Mouse (Mus musculus): ENCODE results near the gene Ovca2.
A peak's percentile ranks its signal among the peaks of the same experiment; 100 is the strongest.

Ovca2 gene

DNA sequence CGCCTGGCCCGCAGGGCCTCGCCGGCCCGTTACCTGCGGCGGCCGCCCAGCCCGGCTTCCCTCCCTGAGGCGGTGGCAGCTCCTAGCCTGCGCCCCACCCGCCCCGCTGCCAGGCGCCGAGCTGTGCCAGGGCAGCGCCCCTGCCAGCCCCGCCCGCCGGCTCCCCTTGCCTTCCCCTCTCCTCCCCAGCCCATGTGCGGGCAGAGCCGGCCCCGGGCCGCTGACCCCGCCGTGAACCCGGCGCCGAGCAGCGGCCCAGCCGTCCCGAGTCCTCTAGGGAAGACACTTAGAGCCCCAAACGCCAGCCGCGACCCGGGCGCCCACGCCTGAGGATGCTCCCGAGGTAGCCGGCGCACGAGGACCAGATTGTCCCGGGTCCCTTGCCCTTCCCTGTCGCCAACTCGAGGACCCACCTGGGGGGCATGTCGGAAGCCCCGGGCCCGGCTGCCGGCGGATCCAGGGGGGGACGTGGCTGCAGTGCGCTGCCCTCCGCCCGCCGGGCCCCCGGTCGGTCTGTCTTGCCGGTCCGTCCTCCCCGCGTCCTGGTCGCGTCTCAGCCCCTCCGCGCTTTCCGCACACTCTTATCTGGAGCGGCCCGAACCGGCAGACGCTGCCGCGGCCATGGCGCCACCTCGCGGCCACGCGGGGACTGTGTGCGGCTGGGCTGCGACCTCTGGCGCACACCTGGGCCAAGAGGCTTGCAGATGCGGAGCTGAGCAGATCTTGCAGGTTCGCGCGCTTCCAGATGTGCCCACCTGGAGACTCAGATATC lies 9.9 kb downstream of the Ovca2 start:
- no peak for DNase-seq

DNA sequence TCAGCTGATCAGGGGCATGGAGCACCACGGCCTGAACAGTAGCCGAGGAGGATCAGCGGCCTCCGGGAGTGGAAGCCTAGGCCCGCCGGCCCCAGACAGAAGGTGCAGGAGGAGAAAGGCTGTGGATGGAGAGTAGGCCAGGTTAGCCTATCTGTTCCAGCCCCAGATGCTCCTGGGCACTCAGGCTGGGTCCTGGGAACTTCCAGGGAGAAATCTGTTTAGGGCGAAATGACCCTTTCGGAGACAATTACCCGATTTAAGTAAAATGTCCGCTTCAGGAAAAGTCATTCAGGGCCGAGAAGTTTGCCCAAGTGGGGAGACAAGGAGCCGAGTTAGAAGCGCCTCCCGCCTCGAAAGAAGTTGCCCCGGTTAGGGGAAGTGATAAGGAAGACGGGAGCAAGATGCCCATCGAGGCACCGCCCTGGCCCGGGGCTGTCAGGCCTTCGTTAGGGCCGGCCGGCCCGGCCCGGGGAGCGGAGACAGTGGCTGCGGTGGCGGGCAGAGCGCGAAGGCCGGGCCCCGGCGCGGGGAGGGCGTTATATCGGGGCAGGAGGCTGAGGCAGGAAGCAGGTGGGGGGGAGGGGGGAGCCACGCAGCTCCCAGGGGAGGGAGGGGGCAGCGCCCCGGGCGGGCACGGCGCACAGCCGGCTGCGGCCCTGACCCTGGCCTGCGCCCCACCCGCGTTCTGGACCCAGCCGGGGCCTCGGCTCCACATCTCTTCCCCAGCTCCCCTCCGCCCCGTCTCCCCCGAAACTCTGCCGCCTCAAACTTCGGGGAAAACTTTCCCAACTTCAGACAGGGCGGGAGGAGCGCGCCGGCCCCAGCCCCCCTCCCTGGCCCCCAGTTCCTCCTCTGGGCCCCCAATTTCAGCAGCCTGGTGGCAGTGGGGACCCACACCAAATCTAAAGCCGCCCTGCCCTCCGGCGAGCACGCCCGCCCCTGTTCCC lies 10.7 kb downstream of the Ovca2 start:
- no peak for DNase-seq

DNA sequence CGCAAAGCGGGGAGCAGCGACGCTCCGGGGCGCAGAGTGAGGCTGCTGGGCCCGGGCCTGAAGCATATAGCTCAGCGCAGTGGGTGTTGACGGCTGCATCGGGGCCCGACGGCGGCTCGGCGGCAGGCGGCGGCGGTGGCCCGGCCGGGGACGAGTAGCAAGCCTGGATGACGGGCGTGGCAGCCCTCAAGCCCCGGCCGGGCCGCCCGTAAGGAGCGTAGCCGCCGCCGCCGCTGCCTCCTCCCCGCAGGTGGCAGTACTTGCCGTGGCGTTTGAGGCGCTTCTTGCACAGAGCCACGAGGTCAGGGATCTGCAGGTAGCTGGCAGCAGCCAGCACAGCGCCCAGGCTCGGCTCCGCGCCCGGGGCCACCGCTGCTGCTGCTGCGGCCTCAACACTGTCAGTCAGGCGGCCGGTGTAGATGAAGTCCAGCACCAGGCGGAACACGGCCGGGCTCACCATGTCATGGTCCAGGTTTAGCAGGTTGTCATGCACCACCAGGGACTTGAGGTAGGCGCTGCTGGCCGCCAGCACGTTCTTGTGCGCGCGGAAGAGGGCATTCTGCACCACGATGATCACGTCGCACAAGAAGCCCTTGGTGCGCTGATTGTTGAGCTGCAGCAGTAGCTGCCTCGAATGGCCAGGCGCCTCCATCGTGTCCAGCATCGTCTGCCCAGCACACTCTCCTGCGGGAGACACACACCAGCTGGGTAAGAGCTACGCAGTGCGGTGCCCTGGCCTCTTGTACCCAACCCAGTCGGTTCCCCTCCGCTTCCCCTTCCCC lies 11.6 kb downstream of the Ovca2 start:
- DNase-seq = no peak

- DNase-seq = no peak
Measured at GRCm38 (mm10) chr11:75166193-75166842, 12.3 kb downstream of the Ovca2 start.

DNA sequence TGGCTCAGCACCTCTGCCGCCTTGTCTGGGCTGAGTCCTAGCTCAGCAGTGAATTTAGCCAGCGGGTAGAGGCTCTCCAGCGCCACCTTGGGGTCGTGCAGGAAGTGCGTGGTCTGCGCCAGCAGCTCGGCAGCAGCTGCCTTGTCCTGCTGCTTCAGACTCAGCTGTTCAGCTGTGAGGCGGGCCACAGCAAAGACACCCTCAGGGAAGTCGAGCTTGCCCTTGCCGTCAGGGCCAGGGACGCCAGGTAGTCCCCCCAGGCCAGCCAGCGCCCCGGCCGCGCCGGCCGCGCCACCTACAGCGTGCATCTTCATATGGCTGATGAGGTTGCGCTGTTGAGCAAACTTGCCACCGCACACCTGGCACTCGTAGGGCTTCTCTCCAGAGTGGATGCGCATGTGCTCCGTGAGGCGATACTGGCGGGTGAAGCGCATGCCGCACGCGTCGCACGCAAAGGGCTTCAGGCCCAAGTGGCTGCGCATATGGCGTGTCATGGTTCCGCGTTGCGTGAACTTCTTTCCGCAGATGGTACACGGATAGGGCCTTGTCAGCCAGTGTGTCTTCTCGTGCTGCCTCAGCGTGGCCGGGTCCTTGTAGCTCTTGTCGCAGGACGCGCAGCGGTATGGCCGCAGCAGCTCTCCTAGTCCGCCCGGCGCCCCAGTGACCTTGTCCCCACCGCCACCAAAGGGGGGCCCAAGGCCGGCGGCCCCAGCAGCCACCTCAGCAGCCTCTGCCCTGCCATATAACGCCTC lies 13.0 kb downstream of the Ovca2 start:
- DNase-seq = peak; percentile 63

DNA sequence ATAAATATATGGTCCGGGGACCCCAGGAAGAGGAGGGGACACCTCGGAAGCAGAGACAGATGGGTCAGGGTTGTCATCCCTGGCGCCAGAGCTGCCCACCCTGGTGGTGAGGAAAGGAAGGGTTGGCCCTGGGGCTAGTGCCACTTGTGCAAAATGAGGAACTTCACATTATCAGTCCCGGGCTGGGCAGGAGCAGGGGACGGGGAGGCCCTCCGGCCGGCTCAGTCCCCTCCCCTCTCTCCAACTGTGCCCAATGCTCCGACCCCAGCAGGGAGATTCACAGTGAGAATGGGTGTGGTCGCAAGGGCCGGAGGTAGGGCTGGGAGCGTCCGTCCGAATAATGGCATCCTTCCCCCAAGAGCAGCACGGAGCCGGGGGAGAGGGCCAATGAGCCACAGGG lies 13.9 kb downstream of the Ovca2 start:
- DNase-seq = no peak

GRCm38 (mm10) chr11:75164051-75164450 lies 14.6 kb downstream of the Ovca2 start:
- DNase-seq = no peak

DNA sequence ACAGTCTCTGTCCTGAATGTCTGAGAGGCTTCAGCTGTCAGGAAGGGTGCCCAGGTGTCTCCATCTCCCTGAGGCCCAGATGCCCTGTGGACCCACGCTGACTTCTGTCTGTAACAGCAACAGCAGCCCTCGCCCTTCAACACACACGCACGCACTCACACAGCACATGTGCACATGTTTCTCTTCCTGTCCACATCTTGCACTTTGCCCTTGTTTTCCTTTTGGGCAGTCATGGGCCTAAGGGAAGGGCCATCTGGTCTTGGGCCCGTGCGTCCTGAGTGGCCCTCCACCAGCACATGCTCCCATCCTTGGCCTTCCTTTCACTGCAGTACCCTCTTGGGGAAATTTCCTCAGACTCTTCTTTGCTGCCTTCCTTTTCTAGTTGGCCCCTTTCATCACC lies 15.3 kb downstream of the Ovca2 start:
- no peak for DNase-seq

DNA sequence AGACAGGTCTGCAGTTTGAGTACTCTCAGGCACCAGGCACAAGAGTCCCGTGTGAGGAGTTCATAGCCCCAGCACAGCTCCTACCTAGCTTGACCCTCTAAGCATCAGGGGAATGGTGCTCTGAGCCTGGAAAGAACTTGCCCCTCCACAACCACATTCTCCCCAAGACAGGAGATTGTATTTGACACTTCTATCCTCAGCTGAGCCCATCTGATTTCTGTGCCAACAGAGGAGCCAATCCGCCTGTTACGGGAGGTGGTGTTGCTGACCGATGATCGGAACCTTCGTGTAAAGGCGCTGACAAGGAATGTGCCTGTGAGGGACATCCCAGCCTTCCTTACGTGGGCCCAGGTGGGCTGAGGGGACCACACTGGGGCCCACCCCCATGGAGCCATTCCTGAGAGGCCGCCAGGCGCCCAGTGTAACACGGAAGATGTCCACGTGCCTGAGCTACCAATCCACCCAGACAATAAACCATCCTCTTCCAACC lies 16.0 kb downstream of the Ovca2 start:
- DNase-seq = no peak

DNA sequence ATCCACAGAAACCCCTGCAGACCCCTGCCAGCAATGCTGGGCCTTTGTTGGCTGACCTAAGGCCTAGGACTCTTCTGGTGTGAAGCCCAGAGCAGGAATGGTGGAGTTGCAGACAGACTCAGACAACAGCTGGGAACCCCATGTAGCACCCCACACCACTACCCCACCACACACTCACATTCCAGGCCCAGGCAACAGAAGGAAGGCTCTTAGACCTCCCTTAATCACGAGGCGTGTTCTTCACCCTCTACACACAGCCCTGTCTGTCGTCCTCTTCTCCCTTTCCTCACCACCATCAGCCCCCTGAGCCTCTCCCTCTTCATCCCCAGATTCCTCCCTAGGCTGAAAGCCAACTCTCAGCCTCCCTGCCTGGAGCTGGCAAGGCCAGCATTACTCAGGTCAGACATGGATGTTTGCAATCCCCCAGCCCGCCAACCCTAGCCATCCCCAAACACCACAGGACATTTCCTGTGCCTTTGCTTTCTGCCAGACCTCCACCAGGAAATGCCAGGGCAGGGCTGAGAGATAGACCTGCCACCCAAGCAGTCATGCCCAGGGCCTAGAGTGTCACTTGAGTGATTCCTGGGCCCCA lies 17.1 kb downstream of the Ovca2 start:
- no peak for DNase-seq

DNA sequence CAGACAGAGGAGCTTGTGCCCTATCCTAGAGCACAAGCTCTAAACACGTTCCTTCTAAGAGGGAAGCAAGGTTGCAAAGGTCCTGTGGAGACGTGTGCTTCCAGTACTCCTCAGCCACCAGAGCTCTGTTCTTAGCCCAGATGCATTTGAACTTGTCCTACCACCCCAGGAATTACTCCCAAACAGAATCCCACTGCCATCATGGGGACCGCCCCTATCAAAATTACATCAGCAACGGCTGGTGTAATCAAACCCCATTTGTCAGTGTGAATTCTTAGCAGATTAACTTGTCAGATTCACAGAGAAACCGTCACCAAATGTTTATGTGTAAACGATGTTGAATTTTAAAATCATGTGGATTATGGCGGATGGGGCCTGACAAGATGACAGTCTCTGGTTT lies 17.7 kb downstream of the Ovca2 start:
- no peak for DNase-seq

- no peak for DNase-seq
Measured at GRCm38 (mm10) chr11:75159564-75159963, 19.1 kb downstream of the Ovca2 start.

GRCm38 (mm10) chr11:75158432-75158831 lies 20.2 kb downstream of the Ovca2 start:
- no peak for DNase-seq

DNA sequence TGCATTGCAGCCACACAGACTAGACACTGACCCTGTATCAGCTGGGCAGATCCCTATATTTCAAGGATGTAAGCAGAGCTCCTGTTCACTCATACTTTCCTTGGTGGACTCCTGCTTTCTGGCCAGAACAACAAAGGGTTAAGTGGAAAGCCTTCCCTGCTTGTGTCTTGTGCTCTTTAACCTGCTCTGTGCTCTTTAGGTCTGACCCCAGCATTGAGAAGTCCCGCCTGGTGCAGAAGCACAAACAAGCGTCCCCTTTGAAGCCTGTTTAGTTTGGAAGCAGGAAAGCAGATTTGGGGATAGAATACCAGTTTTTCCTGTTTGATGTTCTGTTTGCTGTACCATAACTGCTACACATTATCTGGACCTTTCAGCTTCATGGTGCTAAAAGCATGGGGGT lies 20.7 kb downstream of the Ovca2 start:
- DNase-seq = no peak

DNA sequence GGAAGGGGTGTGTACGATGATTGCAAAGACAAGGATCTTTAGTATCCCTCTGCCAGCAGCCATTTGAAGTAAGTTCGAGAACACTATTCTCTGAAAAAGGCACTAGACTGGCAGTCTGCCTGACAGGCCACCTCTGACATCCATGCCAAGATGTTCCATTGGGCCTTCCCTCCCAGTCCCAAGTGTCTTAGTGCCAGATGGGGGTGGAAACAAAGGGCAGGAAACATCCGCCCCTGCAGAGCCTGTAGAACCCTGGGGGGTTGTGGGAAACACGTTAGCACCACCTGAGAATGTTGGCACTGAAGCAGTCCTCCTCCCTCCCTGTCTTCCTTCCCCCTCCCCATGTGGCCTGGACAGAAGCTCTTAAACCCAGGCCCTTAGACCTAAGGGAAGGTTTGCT lies 21.6 kb downstream of the Ovca2 start:
- no peak for DNase-seq

DNA sequence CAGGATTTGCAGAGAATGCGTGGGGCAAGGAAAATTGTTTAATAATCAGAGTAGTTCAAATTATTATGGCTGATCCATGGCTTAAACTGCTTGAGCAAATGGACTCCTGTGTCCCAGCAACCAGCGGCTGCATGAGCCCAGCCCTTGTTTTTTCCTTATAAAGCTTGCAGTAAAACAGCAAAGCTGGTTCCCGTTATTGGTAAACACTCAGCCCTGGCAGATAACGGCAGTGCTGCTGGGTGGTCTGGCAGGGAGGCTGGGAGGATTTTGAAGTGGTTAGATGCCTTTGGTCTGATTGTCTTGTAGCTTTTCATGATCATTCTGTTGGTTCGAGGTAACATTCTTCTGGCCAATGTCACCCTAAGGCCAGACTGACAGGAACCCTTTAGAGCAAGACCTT lies 22.2 kb downstream of the Ovca2 start:
- DNase-seq = no peak

GRCm38 (mm10) chr11:75155985-75156384 lies 22.6 kb downstream of the Ovca2 start:
- no peak for DNase-seq

DNA sequence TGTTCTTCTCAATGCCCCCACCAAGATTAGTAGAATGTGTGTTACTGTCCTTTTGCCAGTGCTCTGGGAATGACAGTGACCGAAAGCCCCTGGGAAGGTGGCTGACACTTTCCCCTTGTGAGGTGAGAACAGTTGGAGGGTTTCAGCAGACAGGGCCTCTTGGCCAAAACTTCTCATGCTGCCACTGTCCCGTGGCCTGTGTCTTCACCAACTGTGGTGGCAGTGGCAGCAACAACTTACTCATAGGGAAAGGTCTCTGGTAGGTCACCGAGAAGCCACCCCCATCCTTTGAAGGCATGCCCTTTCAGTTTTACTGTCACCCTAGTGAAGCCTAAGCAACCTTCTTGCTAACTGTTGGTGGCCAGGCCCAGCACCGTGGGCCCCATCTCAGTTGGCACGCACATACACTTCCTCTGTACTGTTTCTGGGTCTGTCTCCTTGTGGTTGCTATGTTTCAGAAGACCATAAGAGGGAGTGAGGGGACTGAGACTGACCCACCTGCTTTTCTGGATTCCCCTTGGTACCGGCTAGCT lies 24.5 kb downstream of the Ovca2 start:
- DNase-seq = no peak

DNA sequence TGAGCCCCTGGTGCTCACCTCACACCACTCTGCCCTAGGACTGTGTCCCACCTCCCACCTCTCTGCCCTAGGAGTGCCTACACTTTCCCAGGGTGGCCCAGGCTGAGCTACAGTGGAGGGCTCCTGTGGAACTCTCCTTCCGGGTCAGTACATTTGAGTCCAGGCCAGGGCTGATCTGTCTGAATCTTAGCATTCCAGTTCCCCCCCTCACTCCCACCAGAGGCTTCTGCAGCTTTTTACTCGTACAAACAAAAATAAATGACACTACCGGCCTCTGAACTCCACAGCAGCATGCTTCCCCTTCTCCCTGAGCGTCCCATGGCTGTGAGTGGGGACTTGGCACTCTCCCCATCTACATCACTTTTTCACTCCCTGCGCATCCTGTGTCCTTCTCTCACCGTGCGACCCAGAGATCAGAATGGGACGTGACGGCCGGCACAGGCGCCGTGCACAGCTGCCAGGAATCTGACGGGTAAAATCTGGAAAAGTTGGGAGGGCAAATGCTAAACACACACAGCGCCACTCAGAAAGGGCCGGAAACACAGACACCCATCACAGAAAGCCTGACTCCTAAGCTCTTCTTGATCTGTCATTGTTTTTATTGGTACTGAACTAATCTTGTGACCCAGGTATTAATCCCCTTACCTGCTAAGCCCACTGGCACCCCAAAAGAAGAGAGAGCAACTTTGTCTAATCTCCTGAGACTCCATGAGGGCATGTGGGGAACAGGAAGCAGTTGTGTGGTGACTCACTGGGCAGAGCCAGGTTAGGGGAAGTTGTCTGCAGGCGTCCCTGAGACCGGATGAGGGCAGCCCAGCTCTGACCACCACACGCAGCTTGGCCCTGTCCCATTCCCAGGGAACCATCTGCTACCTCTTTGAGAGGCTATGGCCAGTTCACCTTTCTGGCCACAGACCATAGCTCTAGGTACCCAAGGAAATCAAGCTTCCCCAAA lies 25.8 kb downstream of the Ovca2 start:
- DNase-seq = no peak

GRCm38 (mm10) chr11:75150346-75150745 lies 28.3 kb downstream of the Ovca2 start:
- no peak for DNase-seq

Data from layer of hippocampus, adult 9-11 months (tissue).